Mouse (Mus musculus): ENCODE results near the gene S100a13.

GRCm38 (mm10) chr3:90549676-90550420, 35.6 kb downstream of the S100a13 start:
- no peak for TF ChIP-seq CTCF (conservative IDR thresholded peaks at IDR 0.05; ENCODE audit: insufficient read depth, insufficient read length, low read depth, low read length)
- no peak for TF ChIP-seq POLR2A (IDR thresholded peaks at IDR 0.05; ENCODE audit: low read depth, low read length)

All from kidney, adult 2 months (tissue).